ENCODE assay signal across 8 mouse cellular contexts in genomic region chrX:162761716-162762395, GRCm38 (mm10). TPM values are rescaled to one million over a fixed set of nuclear protein-coding genes. Genes with fewer than 3 reads are reported as not detected.
DNase-seq lines count a peak whose midpoint lies in the region; ATAC-seq and TF ChIP-seq lines count a peak whose summit lies in the region.

No protein-coding gene starts in this region.

- ATAC-seq in intestine, embryonic 14.5 days (replicated peaks; ENCODE audit: low FRiP score, low TSS enrichment, low read depth): no peak
- ATAC-seq in midbrain, embryonic 14.5 days (ENCODE audit: low FRiP score, low TSS enrichment): no peak
- no peak for ATAC-seq in inflammation-experienced regulatory T-cells, adult 6 months

- intact Hi-C loops in left cerebral cortex, postnatal 14 days (cut with DNase I): loop anchor here (2.0 to 10.0 kb wide), 2 partner anchors 27 to 247 kb away; no protein-coding TSS in a partner anchor

- H3K4me1 ChIP-seq in bone marrow macrophage, adult 2 months (ENCODE audit: control insufficient read depth, insufficient read depth, low read length): peaks cover 4% of the 10 kb centered on the region
- H3K4me1 ChIP-seq in intestine, embryonic 14.5 days (replicated peaks; ENCODE audit: control insufficient read depth, insufficient read depth, low read length): peaks cover 4% of the 10 kb centered on the region; the same call in 1 of the 2 replicates
- peaks cover 6% of the 10 kb centered on the region; the same call in 1 of the 2 replicates for H3K4me1 ChIP-seq in midbrain, embryonic 14.5 days (ENCODE audit: control insufficient read depth, insufficient read depth, low read length)

- no peak for TF ChIP-seq CTCF in bone marrow macrophage, adult 2 months (IDR thresholded peaks at IDR 0.05; ENCODE audit: low read depth, low read length)

- H3K36me3 ChIP-seq in intestine, embryonic 14.5 days (ENCODE audit: control insufficient read depth, insufficient read depth, low read length): peaks cover 7% of the 10 kb centered on the region; the same call in 1 of the 2 replicates
- no peaks in the 10 kb centered on the region for H3K36me3 ChIP-seq in midbrain, embryonic 14.5 days (ENCODE audit: control insufficient read depth, insufficient read depth, low read length)

- peak overlapping the region; percentile 94 for H3K4me3 ChIP-seq in bone marrow macrophage, adult 2 months (ENCODE audit: insufficient read depth, low read length)
- peak overlapping the region; percentile 61 for H3K4me3 ChIP-seq in intestine, embryonic 14.5 days (ENCODE audit: low read depth, low read length)
- H3K4me3 ChIP-seq in midbrain, embryonic 14.5 days (replicated peaks; ENCODE audit: low read depth, low read length): peak overlapping the region; percentile 53

- H3K4me2 ChIP-seq in intestine, embryonic 14.5 days (ENCODE audit: low read length): peak overlapping the region; percentile 53
- peak overlapping the region; percentile 60 for H3K4me2 ChIP-seq in midbrain, embryonic 14.5 days (ENCODE audit: low read length)

- WGBS in intestine, embryonic 14.5 days: 31% methylated on average over 9 of the region's 9 CpGs
- 49% methylated on average over 9 of the region's 9 CpGs for WGBS in midbrain, embryonic 14.5 days

- no peaks in the 10 kb centered on the region for H3K27me3 ChIP-seq in intestine, embryonic 14.5 days (replicated peaks; ENCODE audit: control insufficient read depth, insufficient read depth, low read length)
- no peaks in the 10 kb centered on the region for H3K27me3 ChIP-seq in midbrain, embryonic 14.5 days (ENCODE audit: control insufficient read depth, insufficient read depth, low read length)

- no peak overlapping the region for H3K27ac ChIP-seq in bone marrow macrophage, adult 2 months (ENCODE audit: insufficient read depth, low read depth, low read length)
- no peak overlapping the region for H3K27ac ChIP-seq in intestine, embryonic 14.5 days (ENCODE audit: low read depth)
- no peak overlapping the region for H3K27ac ChIP-seq in midbrain, embryonic 14.5 days (replicated peaks; ENCODE audit: low read depth, low read length)

- peak; percentile 9 to 37 for DNase-seq in left cerebral cortex, postnatal 14 days (ENCODE audit: low spot score in 2 of 2)
- DNase-seq in left cerebral cortex, adult 9 months (ENCODE audit: low spot score in 2 of 2): no peak
- DNase-seq in intestine, embryonic 14.5 days (ENCODE audit: low spot score): no peak
- peak; percentile 23 for DNase-seq in midbrain, embryonic 14.5 days
- no peak for DNase-seq in cerebellum, postnatal 4 days (ENCODE audit: low spot score in 2 of 2)
- no peak for DNase-seq in cerebellum, postnatal 25 days

- H3K9me3 ChIP-seq in intestine, embryonic 14.5 days (ENCODE audit: control insufficient read depth, low read length): no peaks in the 10 kb centered on the region
- H3K9me3 ChIP-seq in midbrain, embryonic 14.5 days (ENCODE audit: control insufficient read depth, low read length): no peaks in the 10 kb centered on the region

- H3K9ac ChIP-seq in intestine, embryonic 14.5 days (ENCODE audit: low read length): peak overlapping the region; percentile 81
- no peak overlapping the region for H3K9ac ChIP-seq in midbrain, embryonic 14.5 days (replicated peaks; ENCODE audit: low read length)

- no peak for TF ChIP-seq POLR2A in bone marrow macrophage, adult 2 months (IDR thresholded peaks at IDR 0.05; ENCODE audit: borderline replicate concordance, low read depth, low read length)

RNA-seq across cellular contexts. Expression of gene Rbbp7, which starts 1.7 kb away (rescaled TPM):
- total RNA-seq in left cerebral cortex, postnatal 14 days (2021): 100 to 1,000 TPM; 142 to 154 TPM
- 87.9 and 89.6 TPM in 2 replicates for polyA plus RNA-seq in bone marrow macrophage, adult 2 months (2012; ENCODE audit: insufficient read depth, insufficient read length, missing spikeins)
- polyA plus RNA-seq in intestine, embryonic 14.5 days (2014; fragmentation: Nextera tagmentation; extraction: Ambion mirVana): 648 and 671 TPM in 2 replicates
- 192 and 214 TPM in 2 replicates for polyA plus RNA-seq in midbrain, embryonic 14.5 days (2014; fragmentation: Nextera tagmentation; extraction: Ambion mirVana)
- polyA plus RNA-seq in inflammation-experienced regulatory T-cells, adult 6 months (2017; shearing (Covaris generic)): 100 to 1,000 TPM; 127 to 201 (median 130) TPM

Comparison
In these comparisons a context has a peak if more than half of its experiments do, and no peak if none do; other contexts are left out.
1. DNase-seq: peak in left cerebral cortex, postnatal 14 days (2 of 2) and midbrain, embryonic 14.5 days (single experiment); none in left cerebral cortex, adult 9 months (0 of 2), intestine, embryonic 14.5 days (single experiment), cerebellum, postnatal 4 days (0 of 2) and cerebellum, postnatal 25 days (0 of 2).
2. Peak in every context shown above with its lines, with median percentiles within 50 percentile points of each other: H3K4me3 ChIP-seq.